Mouse (Mus musculus) C2C12 (cell line): ENCODE results near the gene Ms4a7.

Experiments used
- CEBPB ChIP-seq: IDR thresholded peaks from one replicate; pipeline ENCODE4 v1.6.1; 2011; ENCODE audit warnings: low read depth, mild to moderate bottlenecking, control low read depth, moderate library complexity
- MAX ChIP-seq: IDR thresholded peaks from one replicate; pipeline ENCODE4 v1.6.1; 2011; ENCODE audit warnings: mild to moderate bottlenecking, control low read depth

DNA sequence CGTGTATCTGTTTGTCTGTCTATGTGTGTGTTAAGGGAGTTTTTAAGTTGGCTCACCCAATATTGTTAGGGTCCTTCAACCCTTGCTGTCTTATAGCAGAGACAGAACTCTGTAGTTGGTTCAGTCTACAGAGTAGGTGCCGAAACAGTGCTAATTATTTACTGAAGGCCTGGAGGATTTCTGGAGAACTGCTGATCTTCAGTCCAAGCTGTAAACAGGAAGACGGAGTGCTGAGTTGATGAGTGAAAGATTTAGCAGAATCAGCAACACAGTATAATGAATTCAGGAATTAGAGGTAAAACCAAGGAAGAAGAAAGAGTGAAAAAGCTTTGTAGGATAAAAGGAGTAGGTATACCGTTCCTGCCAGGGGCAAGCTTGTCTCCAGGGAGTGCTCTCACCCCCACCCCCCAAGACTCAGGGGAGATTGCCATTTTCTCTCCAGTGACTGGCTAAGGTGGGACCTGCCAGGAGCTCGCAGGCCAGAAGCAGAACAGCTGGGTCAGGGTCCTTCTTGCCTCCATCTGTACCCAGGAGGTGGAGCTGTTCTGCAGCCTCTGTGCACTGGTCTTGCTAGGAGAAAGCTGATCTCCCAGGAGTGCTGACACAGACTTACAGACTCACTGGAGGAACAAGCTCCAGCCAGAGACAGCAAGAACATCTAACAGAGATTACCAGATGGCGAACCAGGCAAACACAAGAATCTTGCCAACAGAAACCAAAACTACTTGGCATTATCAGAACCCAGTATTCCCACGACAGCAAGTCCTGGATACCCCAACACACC, 13.9 kb upstream of the Ms4a7 start:
- TF ChIP-seq CEBPB, result no peak
- no peak for TF ChIP-seq MAX
